Mouse (Mus musculus) frontal cortex, postnatal 10 days (tissue): ENCODE results near the gene Fam71e2.
"Not testable (repeated sequence)": the region's sequence is repeated elsewhere in the genome, so short reads cannot be mapped to it uniquely, and the experiment has no call there.

ENCODE experiments used
- DNase-seq, 2 experiments: peaks; one replicate each; pipeline ENCODE4 v3.0.0; 2022; ENCODE audit warnings: low spot score in 2 of 2, mixed read lengths in 1 of 2

The Fam71e2 gene

GRCm38 (mm10) chr7:4771202-4771601 lies at the start of gene Fam71e2:
Gene Fam71e2 (minus strand): TSS chr7:4771302.
- DNase-seq = no peak

DNA sequence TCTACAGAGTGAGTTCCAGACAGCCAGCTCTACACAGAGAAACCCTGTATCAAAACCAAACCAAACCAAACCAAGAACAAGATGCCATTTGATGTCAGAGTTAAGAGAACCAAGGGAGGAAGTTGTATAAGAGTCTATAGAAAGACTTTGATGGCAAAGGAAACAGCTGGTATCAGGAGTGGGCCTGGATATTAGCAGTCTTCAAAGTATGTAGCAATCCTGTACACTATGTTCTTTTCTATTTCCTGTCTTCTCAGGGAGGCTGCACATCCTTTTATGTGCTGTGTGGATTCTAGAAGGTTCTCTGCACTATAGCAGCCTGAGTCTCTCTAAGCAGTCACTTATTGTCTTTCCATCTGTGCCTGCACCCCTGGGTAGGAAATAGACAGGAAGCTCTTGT lies 45.5 kb upstream of the Fam71e2 start:
- DNase-seq = no peak

- DNase-seq = no peak
Measured at GRCm38 (mm10) chr7:4813105-4813791, 42.1 kb upstream of the Fam71e2 start.

DNA sequence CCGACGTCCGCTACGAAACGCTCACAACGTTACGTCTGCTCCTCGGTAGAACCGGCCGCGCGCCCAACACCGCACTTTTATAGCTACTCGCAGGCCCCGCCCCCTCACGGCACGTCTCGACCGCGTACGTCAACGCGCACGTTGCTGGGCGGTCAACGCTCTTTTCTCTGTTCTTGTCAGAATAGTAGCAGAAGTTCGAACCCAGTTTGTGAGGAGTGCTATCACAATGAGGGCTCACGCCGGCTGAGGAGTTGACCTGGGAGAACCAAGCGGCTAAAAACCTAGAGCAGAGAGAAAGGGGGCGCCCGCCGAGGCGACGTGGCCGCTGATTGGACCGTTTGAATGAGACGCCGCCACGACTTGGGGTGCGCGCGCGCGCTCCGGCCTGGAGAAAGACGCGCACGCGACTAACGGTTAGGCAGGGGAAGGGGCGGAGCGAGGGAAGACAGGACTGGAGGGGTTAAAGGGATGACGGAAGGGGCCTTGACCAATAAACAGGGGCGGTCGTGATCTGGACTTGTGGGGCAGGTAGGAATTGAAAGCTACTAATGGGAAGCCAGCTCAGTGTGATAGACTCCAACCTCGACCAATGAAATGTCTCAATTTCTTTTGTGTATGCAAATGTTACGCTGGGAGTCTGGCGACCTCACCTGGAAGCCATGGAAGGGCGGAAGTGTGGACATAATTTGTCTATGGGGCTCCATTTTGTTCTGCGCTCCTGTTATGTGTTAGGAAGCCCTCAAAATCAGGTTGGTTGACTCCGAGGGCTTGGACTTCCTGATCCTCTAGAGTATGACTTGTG lies 41.4 kb upstream of the Fam71e2 start, which contains the start of gene Ube2s:
Gene Ube2s, minus strand, starts transcription at position 288 of the 802 bp plus-strand sequence.
- DNase-seq = peak; percentile 98

GRCm38 (mm10) chr7:4811842-4812302 lies 40.8 kb upstream of the Fam71e2 start:
- no peak for DNase-seq

DNA sequence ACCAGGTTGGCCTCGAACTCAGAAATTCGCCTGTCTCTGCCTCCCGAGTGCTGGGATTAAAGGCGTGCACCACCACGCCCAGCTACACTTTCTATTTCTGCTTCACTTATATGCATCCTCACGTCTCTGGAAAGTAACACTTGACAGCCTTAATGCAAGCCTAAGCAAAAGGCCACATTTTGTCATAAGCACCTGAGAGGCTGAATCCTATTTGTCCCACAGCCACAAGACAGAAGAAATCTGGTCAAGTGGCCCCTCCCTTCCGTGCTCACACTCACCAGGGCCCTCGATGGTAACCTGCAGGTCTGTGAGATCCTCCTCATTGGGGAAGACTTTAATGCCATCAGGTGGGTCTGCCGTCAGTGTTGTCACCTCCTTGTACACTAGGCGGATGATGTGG lies 40.0 kb upstream of the Fam71e2 start:
- DNase-seq = not testable (repeated sequence)

GRCm38 (mm10) chr7:4806716-4807115 lies 35.6 kb upstream of the Fam71e2 start:
- DNase-seq = no peak

GRCm38 (mm10) chr7:4802247-4802646 lies 31.1 kb upstream of the Fam71e2 start:
- DNase-seq = no peak

DNA sequence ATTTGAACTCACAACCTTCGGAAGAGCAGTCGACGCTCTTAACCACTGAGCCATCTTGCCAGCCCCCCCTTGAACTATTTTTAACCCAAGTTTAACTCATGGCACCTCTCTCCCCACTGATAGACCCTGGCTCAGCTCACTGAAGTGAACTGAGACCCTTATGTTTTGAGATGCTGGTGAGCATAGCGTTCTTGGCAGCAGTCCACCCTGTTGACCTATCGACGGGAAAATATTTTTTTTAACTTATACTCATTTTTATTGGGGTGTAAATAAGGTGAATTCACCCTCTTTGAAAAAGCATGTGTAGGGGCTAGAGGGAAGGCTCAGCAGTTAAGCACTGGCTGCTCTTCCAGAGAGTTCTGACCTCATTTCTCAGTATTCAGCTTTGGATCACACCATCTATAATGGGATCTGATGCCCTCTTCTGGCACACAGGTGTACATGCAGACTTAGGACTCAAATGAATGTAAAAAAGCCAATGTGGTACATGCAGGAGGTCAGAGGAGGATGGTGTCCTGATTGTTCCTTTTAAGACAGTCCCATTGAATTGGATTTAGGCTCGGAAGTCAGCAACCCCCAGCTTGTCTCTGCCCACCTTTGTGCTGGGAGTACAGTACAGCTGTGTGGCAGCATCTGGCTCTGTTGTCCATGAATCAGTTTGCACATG lies 24.8 kb upstream of the Fam71e2 start:
- DNase-seq = no peak

DNA sequence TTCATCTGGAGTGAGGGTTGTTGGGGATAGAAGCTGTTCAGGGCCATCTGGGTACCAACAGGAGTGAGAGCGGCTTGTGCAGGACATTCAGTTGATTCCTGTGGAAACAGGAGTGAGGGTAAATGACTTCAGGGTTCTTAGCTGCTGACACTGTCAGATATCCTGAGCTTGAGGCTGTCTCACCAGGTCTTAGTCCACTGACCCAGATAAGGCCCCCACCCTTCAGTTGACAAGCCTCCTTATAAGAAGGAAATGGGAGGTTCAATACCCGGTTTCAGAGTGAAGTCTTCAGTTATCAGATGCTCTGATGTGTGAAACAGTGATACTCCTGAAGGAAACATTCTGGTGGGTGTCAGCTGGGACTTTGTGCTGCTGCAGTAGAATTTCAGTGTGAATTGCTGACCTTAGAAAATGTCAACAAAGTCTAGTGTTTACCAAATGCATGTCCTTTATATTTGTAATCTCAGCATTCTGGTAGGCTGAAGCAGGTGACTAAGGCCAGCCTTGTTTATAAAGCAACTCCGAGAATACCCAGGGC lies 23.6 kb upstream of the Fam71e2 start:
- DNase-seq = no peak

- no peak for DNase-seq
Measured at GRCm38 (mm10) chr7:4793674-4794073, 22.6 kb upstream of the Fam71e2 start.

- DNase-seq = not testable (repeated sequence)
Measured at GRCm38 (mm10) chr7:4793248-4793647, 22.1 kb upstream of the Fam71e2 start.

GRCm38 (mm10) chr7:4792278-4793212 lies 21.4 kb upstream of the Fam71e2 start, which contains the start of gene Rpl28:
Gene Rpl28 (plus strand): TSS chr7:4792874.
- DNase-seq = peak; percentile 91 to 94

GRCm38 (mm10) chr7:4789436-4789935 lies 18.4 kb upstream of the Fam71e2 start, which contains the start of gene Tmem238:
Gene Tmem238 (minus strand): TSS chr7:4789656.
- DNase-seq = peak in 1 of 2 experiments; percentile 37

DNA sequence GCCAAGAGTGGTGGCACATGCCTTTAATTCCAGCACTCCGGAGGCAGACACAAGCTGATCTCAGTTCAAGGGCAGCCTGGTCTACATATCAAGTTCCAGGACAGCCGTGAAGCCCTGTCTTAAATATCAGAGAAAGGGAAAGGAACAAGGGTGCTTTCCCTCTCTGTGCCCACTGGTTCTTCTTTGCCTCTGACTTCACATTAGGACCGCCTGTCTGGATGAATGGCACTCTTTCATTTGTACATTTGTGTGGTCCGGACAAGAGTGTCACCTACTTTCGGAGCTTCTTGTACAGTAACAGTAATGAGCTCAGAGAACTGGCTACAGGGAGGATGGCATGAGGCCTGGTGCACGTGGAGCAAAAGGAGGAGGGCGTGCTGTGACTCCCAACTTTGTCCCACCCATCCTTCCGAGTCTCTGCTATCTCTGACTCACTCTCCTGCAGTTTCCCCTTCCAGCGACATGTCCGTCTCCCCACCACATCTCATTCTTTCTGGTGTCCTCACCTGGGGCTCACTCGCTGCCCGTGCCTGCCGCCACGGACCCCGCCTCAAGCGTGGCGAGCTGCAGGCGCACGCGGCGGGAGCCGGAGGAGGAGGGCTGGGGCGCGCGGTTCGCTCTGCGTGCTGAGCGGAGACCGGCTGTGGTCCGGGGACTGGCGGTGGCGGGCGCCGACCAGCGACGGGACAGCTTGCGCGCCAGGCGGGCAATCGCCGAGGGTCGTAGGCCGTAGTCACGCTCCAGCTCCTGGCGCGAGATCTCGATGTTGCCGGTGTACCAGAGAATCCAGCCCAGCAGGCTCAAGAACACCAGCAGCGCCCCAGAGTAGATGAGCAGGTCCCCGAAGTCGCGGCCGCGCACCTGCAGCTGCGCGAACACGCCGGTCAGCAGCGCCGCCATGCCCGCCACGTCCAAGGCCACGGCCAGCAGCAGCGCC lies 17.7 kb upstream of the Fam71e2 start:
- peak in 1 of 2 experiments; percentile 55 for DNase-seq

DNA sequence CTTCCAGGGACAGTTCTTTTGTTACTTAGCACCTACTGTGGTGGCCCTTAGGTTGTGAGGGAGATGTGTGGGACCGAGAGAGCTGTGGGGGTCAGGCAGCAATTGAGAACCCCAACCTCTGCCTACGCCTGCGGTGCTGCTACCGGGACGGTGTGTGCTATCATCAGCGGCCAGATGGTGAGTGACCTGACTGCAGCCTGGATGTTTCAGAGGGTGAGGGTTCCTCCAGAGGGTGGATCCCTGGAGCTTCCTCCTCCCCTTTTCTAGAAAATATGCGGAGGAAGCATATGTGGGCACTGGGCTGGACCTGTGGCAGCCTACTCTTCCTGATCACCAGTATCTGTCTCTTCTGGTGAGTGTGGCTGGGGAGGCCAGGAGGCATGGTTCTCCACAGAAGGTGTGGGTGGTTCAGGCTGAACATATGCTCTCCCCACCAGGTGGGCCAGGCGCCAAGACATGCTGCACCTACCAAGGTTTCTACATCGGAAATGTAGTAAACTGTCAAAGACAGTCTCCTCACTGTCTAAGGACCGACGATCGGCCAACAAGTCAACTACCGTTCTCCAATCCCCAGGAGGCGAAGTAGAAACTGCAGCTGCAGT lies 12.7 kb upstream of the Fam71e2 start:
- DNase-seq = peak in 1 of 2 experiments; percentile 9

- DNase-seq = no peak
Measured at GRCm38 (mm10) chr7:4782759-4783158, 11.7 kb upstream of the Fam71e2 start, which contains the start of the genes Il11 and Tmem190. Gene Il11 (minus strand): TSS chr7:4782859. Gene Tmem190 (plus strand): TSS chr7:4782937.

- DNase-seq = no peak
Measured at GRCm38 (mm10) chr7:4782130-4782529, 11.0 kb upstream of the Fam71e2 start.

- DNase-seq = no peak
Measured at GRCm38 (mm10) chr7:4779921-4780320, 8.8 kb upstream of the Fam71e2 start.
